Mouse (Mus musculus) E14TG2a.4 (cell line): ENCODE measurements around the gene Ell2.

Source experiments
- CTCF ChIP-seq: conservative IDR thresholded peaks from 2 replicates; pipeline ENCODE4 v1.5.1; 2014; ENCODE audit warnings: low read length
- NANOG ChIP-seq: IDR thresholded peaks from 2 replicates; pipeline ENCODE4 v1.6.1; 2014; ENCODE audit warnings: borderline replicate concordance, low read length, mixed read lengths
- POU5F1 ChIP-seq: IDR thresholded peaks from 2 replicates; pipeline ENCODE4 v1.6.1; 2014; ENCODE audit warnings: low read length, borderline replicate concordance

DNA sequence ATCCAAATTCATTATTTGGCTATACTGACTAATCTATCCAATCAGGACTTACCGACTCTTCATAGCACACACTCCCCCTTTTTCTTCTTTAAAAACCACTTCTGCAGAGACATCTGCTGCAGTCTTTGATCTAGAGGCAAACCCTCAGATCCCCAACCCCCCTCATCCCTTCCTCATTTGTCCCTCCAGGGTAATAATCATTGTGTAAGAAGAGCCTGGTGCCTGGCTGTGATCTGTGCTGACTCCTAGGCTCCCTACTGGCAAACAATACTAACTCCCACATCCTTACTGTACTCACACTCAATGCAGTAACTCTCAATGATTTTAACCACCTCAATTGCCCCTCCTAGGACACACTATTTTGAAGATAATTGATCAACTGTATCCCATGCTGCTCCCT lies 103.4 kb downstream of the Ell2 start:
- TF ChIP-seq CTCF = no peak
- no peak for TF ChIP-seq NANOG
- no peak for TF ChIP-seq POU5F1
